Mouse (Mus musculus) frontal cortex, adult (tissue): Measurements from ENCODE around the gene Gm44965.
"Not testable (repeated sequence)": the region's sequence is repeated elsewhere in the genome, so short reads cannot be mapped to it uniquely, and the experiment has no call there.

ENCODE experiments used
- ATAC-seq: cut with Nextera tagmentation; 2 replicates; pipeline ENCODE4 v1.9.2; 2017; ENCODE audit warnings: mild to moderate bottlenecking, moderate library complexity, mixed read lengths; ENCODE audit not compliant: low TSS enrichment

Gene Gm44965

DNA sequence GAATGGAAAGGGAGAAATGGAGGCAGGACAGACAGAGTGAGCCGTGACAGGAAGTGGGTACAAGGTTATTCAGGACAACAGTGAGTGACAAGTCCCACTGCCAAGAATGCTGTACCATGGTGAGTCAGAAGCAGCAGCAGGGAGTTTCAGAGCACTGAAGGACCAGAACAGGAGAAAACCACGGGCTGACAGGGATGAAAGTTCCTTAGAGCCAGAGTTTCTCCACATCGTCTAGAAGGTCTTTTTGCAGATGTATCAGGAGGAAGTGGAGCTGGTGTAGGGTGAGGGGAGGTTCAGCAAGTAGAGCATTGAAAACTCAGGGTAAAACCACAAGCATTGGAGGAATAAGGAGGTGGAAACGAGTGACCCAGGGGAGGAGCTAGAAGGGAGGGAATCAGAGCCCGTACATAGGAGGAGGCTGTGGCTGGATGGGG lies 14.5 kb upstream of the Gm44965 start:
- ATAC-seq = peak; percentile 78

DNA sequence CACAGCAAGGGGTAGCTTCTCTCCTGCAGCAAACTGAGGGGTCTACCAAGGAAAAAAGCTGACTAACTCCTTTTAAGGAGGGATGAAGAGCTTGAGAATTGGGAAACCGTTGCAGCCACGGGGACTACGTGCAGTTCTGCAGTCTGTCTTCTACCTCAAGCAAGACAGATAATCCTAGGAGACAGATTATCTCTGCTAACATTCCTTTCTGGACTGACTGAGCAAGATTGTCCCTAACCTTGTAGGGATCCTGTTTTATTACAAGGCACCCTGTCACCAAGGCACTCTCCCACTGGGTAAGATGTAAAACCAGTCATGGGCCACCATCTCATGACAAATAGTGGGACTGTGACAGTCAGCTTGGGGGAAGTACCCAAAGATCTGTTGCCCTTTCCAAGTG lies 12.5 kb upstream of the Gm44965 start:
- no peak for ATAC-seq

GRCm38 (mm10) chr6:48582037-48582436 lies 11.7 kb upstream of the Gm44965 start:
- ATAC-seq = peak; percentile 75

DNA sequence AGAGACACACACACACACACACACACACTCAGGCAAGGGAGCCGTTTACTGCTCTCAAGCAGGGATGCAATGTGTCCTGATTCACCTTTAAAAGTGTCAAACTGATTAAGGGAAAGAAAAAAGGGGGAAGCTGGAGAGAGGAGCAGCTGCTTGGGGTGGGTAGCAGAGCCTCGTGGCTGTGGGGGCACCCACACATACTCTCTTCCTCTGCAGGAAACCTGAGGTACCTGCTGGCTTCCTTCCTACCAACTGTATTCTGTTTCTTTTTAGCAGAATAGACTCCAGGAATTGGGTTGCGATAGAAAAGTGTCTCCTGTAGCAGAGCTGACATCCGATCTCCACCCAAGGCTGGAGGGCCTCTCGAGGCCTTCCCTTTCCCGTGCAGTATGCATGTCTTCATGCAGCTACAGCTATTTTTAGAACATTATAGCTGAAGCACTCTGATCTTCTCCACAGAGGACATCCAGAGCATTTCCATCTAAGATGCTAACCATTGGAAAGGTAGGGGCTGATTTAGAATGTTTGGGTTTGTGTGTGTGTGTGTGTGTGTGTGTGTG lies 4.5 kb upstream of the Gm44965 start, which contains the start of gene Gm45021:
Gene Gm45021, plus strand, starts transcription at position 417 of the 557 bp plus-strand sequence.
- peak; percentile 14; the same call in 1 of the 2 replicates for ATAC-seq

GRCm38 (mm10) chr6:48591221-48591845 lies 2.4 kb upstream of the Gm44965 start:
- ATAC-seq = no peak

- ATAC-seq = no peak
These were observed 1.9 kb upstream of the Gm44965 start for GRCm38 (mm10) chr6:48591871-48592270.

DNA sequence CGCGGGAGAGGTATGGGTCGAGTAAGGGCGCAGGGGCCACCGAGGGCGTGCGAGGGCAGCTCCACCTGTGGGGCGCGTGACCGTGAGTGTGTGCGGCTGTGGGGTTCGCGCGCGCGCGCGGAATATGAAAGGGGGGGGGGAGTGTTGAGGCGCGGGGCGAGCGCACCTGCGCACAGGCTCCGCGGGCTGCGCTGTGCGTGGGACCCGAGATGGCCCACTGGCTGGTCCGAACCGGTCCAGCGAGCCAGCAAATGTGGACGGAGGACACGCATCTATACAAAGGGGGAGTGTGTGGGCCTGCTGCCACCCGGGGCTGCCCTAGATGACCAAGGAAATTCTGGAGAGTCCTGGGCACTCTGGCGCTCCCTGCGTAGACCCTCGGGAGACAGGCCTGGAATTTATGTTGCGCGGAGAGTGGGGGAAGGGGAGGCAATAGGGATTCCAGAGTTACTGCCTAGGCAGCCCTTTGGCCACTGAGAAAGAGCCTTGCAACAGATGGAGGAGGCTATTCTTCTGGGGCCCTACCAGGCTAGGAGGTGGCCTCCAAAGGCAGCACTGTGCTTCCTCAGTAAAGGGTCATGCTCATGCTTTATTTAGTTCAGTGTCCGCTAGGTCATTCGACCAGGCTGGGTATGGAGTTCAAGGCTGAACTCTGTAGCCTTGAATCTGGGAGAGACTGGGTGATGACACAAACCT lies 450 bp downstream of the Gm44965 start:
- ATAC-seq = peak; percentile 38

DNA sequence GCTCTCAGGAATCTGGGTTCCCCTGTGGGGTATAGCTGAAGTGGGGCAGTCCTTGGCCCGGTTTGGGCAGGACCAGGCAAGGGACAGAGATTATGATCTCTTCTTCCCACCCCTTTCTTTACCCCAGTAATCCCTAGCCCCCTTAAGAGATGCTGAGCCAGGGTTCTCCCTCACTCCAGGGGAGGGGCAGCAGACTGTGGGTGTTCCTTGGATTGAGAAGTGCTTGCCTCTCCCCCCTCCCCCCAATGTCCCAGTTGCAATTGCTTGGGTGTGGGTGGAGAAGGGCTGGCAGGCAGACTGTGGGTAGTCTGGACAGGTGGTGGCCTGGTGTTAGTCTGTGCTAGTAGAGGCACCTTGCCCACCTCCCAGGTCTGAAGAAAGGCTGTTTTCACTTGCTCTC lies 1.5 kb downstream of the Gm44965 start:
- ATAC-seq = peak; percentile 21; the same call in 1 of the 2 replicates

GRCm38 (mm10) chr6:48596545-48597232 lies 2.9 kb downstream of the Gm44965 start:
- no peak for ATAC-seq

- ATAC-seq = no peak
These were observed 3.5 kb downstream of the Gm44965 start for GRCm38 (mm10) chr6:48597233-48597625.

GRCm38 (mm10) chr6:48600594-48600993 lies 6.9 kb downstream of the Gm44965 start:
- no peak for ATAC-seq

GRCm38 (mm10) chr6:48601271-48602079 lies 7.7 kb downstream of the Gm44965 start, which contains the start of gene Zfp775:
Gene Zfp775, plus strand, starts transcription at chr6:48602063.
- peak; percentile 92 for ATAC-seq

DNA sequence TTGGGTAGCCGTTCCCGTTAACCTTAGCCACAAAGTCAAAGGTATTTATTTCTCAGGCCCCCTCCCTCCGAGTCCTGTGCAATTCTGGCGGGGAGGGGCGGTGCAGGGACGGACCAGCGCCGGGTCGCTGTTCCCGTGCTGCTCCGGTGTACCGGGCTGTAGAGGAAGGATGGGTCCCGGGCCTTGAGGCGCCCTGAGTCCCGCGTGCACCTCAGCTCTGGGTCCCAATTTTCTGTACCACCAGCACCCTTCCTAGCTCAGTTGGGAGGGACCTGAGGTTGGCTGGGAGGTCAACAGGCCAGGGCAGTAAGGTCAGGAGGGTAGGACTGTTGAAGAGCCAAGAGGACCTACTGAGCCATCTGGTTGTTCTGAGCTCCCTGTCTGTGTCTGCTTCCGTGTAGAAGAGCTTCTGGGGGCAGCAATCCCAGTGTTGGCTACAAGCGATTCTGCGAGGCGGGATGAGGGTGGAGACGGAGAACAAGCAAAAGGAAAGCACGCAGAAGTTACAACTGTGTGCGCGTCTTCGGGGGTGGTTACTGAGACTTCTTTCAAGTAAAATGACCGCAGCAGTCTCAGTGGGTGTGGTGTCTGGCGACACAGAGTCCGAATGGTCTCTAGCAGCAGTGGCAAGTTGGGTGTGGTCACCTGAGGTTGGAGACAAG lies 8.5 kb downstream of the Gm44965 start:
- peak; percentile 53 for ATAC-seq

DNA sequence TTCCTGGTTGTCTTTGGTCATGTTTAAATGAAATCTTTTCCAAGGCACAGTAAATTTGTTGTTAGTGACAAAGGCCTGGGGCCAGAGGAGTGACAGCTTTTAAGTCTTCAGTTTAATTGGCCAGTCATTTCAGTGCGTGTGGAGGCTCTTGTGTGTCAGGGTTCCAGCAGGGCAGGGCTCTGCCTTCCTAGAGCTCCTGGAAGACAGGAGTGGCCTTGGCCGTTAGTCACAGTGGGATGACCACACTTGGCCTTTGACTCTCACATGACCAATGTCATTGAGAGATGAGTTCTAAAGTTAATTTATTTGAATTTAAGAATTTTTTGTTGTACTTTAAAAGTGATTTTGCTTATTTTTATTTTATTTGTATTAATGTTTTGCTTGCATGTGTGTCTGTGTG lies 14.4 kb downstream of the Gm44965 start:
- ATAC-seq = no peak

DNA sequence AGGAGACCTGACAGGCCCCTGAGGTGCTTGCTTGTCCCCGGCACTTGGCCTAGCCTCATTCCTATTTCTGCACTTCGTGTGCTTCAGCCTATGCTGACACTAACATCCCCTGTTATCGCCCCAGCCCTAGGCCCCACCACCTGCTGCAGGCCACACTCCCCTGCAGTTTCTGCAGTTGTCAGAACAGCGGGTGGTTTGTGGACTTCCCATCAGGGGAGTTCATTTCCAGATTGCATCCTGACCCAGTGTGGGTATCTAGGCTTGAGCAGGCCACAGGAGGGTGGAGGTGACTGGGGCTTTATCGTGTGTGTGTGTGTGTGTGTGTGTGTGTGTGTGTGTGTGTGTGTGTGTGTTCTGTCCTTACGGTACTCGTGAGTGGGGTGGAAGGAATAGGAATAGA lies 15.8 kb downstream of the Gm44965 start:
- ATAC-seq = no peak

- no peak for ATAC-seq
These were observed 16.9 kb downstream of the Gm44965 start for GRCm38 (mm10) chr6:48610657-48611056.

DNA sequence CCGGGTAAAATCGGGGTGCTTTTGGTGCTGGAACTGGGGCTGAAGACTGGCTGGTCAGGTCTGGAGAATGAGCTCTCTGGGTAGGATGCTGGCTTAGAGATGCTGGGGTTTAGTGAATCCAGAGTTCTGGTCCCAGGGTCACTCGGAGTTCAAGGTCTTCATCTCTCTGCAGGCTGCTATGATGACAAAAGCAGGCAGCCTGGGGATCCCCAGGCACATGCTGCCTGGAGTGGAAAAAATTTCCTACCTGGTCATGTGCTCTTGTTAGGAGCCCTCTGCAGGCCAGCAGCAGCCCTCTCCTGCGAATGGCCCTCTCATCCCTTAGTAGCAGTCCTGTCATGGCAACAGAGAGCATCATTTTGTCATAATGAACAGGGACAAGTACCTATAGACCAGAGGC lies 19.7 kb downstream of the Gm44965 start:
- ATAC-seq = no peak

DNA sequence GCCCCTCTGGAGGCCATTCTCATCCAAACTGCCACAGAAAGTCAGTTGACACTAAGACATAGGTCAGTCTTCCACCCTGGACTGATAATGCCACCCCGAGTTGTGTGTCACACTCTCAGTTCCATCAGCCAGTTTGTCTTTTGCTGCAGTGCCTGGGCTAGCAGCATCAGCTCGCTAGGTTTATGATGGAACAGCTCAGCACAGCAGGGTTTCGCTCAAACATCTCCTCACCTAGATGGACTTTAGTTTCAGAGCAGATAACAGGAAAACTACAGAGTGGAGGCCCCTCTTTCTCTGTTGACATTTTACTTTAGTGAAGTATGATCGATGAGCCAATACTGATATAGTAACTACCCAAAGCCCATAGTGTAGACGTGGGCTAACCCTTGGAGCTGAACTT lies 21.0 kb downstream of the Gm44965 start:
- no peak for ATAC-seq

- ATAC-seq = no peak
These were observed 26.3 kb downstream of the Gm44965 start for GRCm38 (mm10) chr6:48620031-48620430.

- ATAC-seq = not testable (repeated sequence)
These were observed 28.6 kb downstream of the Gm44965 start for GRCm38 (mm10) chr6:48622186-48622843.
